Mouse (Mus musculus): ENCODE data around the gene Krba1. TPM values are rescaled to one million over a fixed set of nuclear protein-coding genes. Genes with fewer than 3 reads are reported as not detected.

Krba1 gene
- total and polyA plus RNA-seq, 2 experiments: 5.2 to 9.2 TPM

DNA sequence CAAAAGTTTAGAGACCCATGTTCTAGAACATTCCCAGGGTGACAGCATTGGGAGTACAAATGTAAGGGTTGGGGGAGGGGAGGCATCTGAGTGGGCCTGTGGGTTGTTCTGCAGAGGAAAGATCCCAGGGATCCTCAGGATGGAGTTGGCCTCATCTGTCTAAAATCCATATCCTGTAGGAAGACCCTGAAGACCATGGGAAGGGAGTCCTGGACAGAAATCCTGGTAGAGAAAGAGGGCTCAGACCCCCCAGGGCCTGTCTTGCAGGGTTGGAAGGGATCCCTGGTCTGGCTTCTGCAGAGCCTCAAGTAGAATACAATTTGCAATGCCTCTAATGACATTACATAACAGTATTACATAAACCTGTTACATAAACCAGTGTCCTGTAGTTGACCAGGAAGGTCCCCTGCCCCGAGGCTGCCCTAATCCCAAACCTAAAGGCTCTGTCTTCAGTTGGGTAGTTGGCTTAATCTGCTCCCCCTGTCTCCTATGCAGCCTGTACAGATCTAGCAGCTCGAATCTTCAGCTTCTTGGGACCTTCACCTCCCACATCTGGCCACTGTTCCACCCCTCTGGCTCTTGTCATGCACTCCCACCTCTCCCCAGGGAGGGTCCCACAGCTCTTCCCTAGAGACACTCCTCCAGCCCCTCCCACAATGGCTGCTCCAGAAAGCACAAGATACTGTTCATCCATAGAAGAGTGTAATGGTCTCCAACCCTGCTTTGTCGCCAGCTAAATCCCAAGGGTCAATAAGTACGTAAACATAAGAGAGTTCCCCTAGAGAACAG is 33.6 kb downstream of the Krba1 start:
- Histone ChIP-seq H3K79me2 (ENCODE audit: control insufficient read depth, insufficient read depth, low read length) (no peaks in the 10 kb centered on the region), H3K4me1 (ENCODE audit: control insufficient read depth, insufficient read depth, low read length) (peaks cover 13% of the 10 kb centered on the region), H3K4me3 (ENCODE audit: insufficient read depth, low read depth, low read length) (no peak overlapping the region), H3K27ac (replicated peaks; ENCODE audit: insufficient read depth, low read depth, low read length) (peak overlapping the region; percentile 42), H3K36me3 (ENCODE audit: control insufficient read depth, insufficient read depth, low read length) (no peaks in the 10 kb centered on the region), H3K27me3 (ENCODE audit: control insufficient read depth, insufficient read depth, low read length) (no peaks in the 10 kb centered on the region), H3K9ac (ENCODE audit: low read depth, low read length) (no peak overlapping the region)
- DNase-seq (ENCODE audit: extremely low read depth, low read depth, low spot score): peak; percentile 73
- TF ChIP-seq CTCF (IDR thresholded peaks at IDR 0.05; ENCODE audit: low read depth, low read length) (no peak), POLR2A (IDR thresholded peaks at IDR 0.05; ENCODE audit: extremely low read depth, insufficient read depth, low read length) (no peak)
- WGBS: 62% methylated on average over 4 of the region's 4 CpGs

DNA sequence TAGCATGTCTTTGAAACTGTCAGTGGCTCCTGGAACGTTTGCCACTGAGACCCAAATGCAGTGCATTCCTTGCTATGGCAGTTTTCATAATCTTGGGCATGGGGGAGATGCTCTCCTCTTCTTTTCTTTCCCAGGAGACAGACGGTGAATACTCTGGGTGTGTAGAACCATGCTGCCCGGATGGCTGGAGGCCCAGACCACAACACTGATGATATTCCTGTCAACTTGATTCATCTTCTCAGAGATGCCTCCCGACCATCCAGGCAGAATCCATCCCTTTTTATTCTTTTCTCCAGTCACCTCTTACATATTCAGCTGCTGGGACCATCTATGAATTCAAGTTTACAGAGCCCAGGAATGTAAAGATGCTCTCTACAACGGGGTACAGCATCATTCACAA is 35.4 kb downstream of the Krba1 start:
- no peak overlapping the region for H3K9ac ChIP-seq (ENCODE audit: low read depth, low read length)
- no peak for DNase-seq (ENCODE audit: extremely low read depth, low read depth, low spot score)
- 87% methylated on average over 5 of the region's 5 CpGs for WGBS

DNA sequence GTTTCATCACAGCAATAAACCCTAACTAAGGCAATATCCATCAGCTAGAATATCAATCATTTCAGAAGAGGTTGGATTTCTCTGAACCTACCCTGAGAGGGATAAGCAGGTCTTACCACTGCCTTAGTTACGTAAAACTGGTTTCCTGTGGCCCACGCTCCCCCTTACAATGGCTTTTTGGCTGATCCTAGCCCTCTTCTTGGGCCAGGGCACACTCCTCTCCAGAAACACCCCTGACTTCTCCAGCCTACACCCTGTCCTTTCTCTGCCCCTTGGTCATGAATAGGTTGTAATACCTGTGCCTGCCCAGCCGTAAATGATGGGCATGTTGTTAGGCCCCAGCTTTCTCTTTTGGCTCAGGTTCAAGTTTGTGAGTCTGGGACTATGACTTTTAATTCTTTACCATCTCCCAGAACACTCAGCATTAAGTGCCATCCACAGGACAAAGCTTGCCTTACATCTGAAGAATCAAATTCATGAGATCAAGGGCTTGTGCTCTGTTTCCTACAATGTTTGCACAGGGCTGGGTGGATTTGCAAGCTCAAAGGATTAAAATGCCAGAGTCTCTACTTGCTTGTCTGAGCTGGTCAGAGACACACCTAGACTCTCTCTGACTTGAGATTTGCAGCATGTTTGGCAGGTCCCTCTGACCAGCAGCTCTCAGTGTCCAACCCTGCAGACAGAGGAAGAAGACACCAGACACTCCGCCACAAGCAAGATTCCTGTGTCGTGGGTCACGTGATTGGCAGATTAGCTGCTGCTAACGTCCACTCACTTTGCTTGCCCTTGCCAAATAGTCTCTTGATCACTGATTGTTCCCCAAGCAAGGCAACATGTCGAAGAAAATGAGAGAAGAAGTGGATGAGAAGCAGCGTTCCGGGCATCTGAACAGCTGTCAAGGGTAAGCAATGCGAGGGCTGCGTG is 37.8 kb downstream of the Krba1 start:
- Histone ChIP-seq H3K9ac (ENCODE audit: low read depth, low read length) (peak overlapping the region; percentile 28; the same call in 1 of the 2 replicates), H3K27me3 (ENCODE audit: control insufficient read depth, insufficient read depth, low read length) (no peaks in the 10 kb centered on the region), H3K4me3 (ENCODE audit: insufficient read depth, low read depth, low read length) (no peak overlapping the region), H3K27ac (replicated peaks; ENCODE audit: insufficient read depth, low read depth, low read length) (peak overlapping the region; percentile 25), H3K36me3 (ENCODE audit: control insufficient read depth, insufficient read depth, low read length) (no peaks in the 10 kb centered on the region), H3K4me1 (ENCODE audit: control insufficient read depth, insufficient read depth, low read length) (peaks cover 32% of the 10 kb centered on the region), H3K79me2 (ENCODE audit: control insufficient read depth, insufficient read depth, low read length) (no peaks in the 10 kb centered on the region)
- 47% methylated on average over 12 of the region's 12 CpGs for WGBS
- TF ChIP-seq POLR2A (IDR thresholded peaks at IDR 0.05; ENCODE audit: extremely low read depth, insufficient read depth, low read length) (no peak), CTCF (IDR thresholded peaks at IDR 0.05; ENCODE audit: low read depth, low read length) (no peak)
- DNase-seq (ENCODE audit: extremely low read depth, low read depth, low spot score): peak; percentile 70

More for the DNA sequence above, 35.4 kb downstream of the Krba1 start:
- H3K4me1 ChIP-seq (ENCODE audit: control insufficient read depth, insufficient read depth, low read length): peaks cover 26% of the 10 kb centered on the region
- no peaks in the 10 kb centered on the region for H3K27me3 ChIP-seq (ENCODE audit: control insufficient read depth, insufficient read depth, low read length)
- H3K27ac ChIP-seq (replicated peaks; ENCODE audit: insufficient read depth, low read depth, low read length): no peak overlapping the region
- TF ChIP-seq CTCF (IDR thresholded peaks at IDR 0.05; ENCODE audit: low read depth, low read length) (no peak), POLR2A (IDR thresholded peaks at IDR 0.05; ENCODE audit: extremely low read depth, insufficient read depth, low read length) (no peak)
- no peaks in the 10 kb centered on the region for H3K79me2 ChIP-seq (ENCODE audit: control insufficient read depth, insufficient read depth, low read length)
- no peaks in the 10 kb centered on the region for H3K36me3 ChIP-seq (ENCODE audit: control insufficient read depth, insufficient read depth, low read length)
- no peak overlapping the region for H3K4me3 ChIP-seq (ENCODE audit: insufficient read depth, low read depth, low read length)

DNA sequence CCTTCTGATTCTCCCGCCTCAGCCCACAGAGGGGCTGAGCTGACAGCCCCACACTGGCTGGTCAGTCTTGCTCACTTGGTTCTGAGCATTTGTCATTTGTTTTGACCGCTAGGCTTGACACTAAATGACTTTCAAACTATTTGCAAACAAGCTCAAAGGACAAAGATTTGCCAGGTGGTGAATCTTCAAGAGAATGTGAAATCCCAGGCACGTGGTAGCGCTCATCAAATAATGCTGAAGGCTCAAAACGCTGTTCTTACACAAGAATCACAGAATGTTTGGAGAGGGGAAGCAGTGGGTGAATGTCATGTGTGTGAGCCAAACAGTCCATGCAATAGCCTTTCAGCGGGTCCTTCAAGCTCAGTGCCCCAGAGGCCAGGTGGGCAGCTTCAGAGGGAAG is 39.3 kb downstream of the Krba1 start:
- 0 out of 2 replicates have a peak, but pooled peaks have one; percentile 27 for TF ChIP-seq POLR2A (IDR thresholded peaks at IDR 0.05; ENCODE audit: extremely low read depth, insufficient read depth, low read length)
- TF ChIP-seq CTCF (IDR thresholded peaks at IDR 0.05; ENCODE audit: low read depth, low read length): no peak
- peak overlapping the region; percentile 47 for H3K9ac ChIP-seq (ENCODE audit: low read depth, low read length)
- H3K79me2 ChIP-seq (ENCODE audit: control insufficient read depth, insufficient read depth, low read length): no peaks in the 10 kb centered on the region
- DNase-seq (ENCODE audit: extremely low read depth, low read depth, low spot score): peak; percentile 99
- WGBS: 19% methylated on average over 6 of the region's 6 CpGs
- H3K27ac ChIP-seq (replicated peaks; ENCODE audit: insufficient read depth, low read depth, low read length): peak overlapping the region; percentile 95
- H3K27me3 ChIP-seq (ENCODE audit: control insufficient read depth, insufficient read depth, low read length): no peaks in the 10 kb centered on the region
- peaks cover 27% of the 10 kb centered on the region for H3K4me1 ChIP-seq (ENCODE audit: control insufficient read depth, insufficient read depth, low read length)
- H3K36me3 ChIP-seq (ENCODE audit: control insufficient read depth, insufficient read depth, low read length): peaks cover 12% of the 10 kb centered on the region; the same call in 1 of the 2 replicates
- H3K4me3 ChIP-seq (ENCODE audit: insufficient read depth, low read depth, low read length): no peak overlapping the region

DNA sequence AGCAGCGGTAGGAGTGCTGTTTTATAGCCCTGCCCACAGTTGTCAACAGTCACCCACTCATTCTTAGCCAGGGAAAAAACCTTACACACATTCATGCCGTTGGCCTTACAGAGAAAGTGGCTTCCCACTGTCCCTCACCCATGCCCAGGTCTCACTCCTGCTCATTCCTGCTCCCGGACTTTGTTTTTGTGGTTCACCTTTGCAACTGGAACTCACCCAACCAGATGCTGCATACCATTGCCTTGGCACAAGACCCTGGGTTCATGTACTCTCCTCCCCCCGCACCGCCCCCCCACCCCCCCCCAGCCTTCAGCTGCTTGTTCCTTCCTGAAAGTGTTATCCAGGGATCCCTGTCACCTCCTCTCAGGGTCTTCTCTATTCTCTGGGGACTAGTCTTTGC is 39.7 kb downstream of the Krba1 start:
- peak; percentile 85 for DNase-seq (ENCODE audit: extremely low read depth, low read depth, low spot score)
- no peaks in the 10 kb centered on the region for H3K79me2 ChIP-seq (ENCODE audit: control insufficient read depth, insufficient read depth, low read length)
- H3K27me3 ChIP-seq (ENCODE audit: control insufficient read depth, insufficient read depth, low read length): no peaks in the 10 kb centered on the region
- H3K27ac ChIP-seq (replicated peaks; ENCODE audit: insufficient read depth, low read depth, low read length): peak overlapping the region; percentile 95
- H3K9ac ChIP-seq (ENCODE audit: low read depth, low read length): peak overlapping the region; percentile 29
- WGBS: 11% methylated on average over 5 of the region's 5 CpGs
- H3K36me3 ChIP-seq (ENCODE audit: control insufficient read depth, insufficient read depth, low read length): peaks cover 12% of the 10 kb centered on the region; the same call in 1 of the 2 replicates
- H3K4me3 ChIP-seq (ENCODE audit: insufficient read depth, low read depth, low read length): no peak overlapping the region
- TF ChIP-seq CTCF (IDR thresholded peaks at IDR 0.05; ENCODE audit: low read depth, low read length): no peak
- TF ChIP-seq POLR2A (IDR thresholded peaks at IDR 0.05; ENCODE audit: extremely low read depth, insufficient read depth, low read length): no peak
- H3K4me1 ChIP-seq (ENCODE audit: control insufficient read depth, insufficient read depth, low read length): peaks cover 27% of the 10 kb centered on the region

All from liver, adult 2 months (tissue).